Mouse (Mus musculus) C2C12 (cell line): ENCODE results near the gene Klrc2. TPM values are rescaled to one million over a fixed set of nuclear protein-coding genes. Genes with fewer than 3 reads are reported as not detected.

Experiments used
- H3K27me3 ChIP-seq: one replicate; pipeline ENCODE4 v1.6.1; 2011; ENCODE audit not compliant: control insufficient read depth, insufficient read depth, insufficient read length
- H3K36me3 ChIP-seq: one replicate; pipeline ENCODE4 v1.6.1; 2011; ENCODE audit not compliant: control insufficient read depth, insufficient read depth
- H3K4me3 ChIP-seq: one replicate; pipeline ENCODE4 v1.5.1; 2011; ENCODE audit warnings: mild to moderate bottlenecking, control low read depth; ENCODE audit not compliant: poor library complexity, insufficient read depth, severe bottlenecking
- H3K79me2 ChIP-seq: one replicate; pipeline ENCODE4 v1.6.1; 2011; ENCODE audit not compliant: control insufficient read depth, insufficient read depth
- H3K79me3 ChIP-seq: one replicate; pipeline ENCODE4 v1.6.1; 2011; ENCODE audit warnings: low read depth, control low read depth
- H3ac ChIP-seq: one replicate; pipeline ENCODE3; 2011; ENCODE audit warnings: low read depth; ENCODE audit not compliant: control insufficient read depth, insufficient read length
- CEBPB ChIP-seq: IDR thresholded peaks from one replicate; pipeline ENCODE4 v1.6.1; 2011; ENCODE audit warnings: low read depth, mild to moderate bottlenecking, control low read depth, moderate library complexity
- CTCF ChIP-seq: IDR thresholded peaks from one replicate; pipeline ENCODE4 v1.5.1; 2011; ENCODE audit not compliant: control insufficient read depth, insufficient read depth, insufficient read length
- FOSL1 ChIP-seq: IDR thresholded peaks from one replicate; pipeline ENCODE4 v1.8.0; 2011; ENCODE audit warnings: mild to moderate bottlenecking, low read length; ENCODE audit not compliant: poor library complexity, insufficient read depth, severe bottlenecking
- MAX ChIP-seq: IDR thresholded peaks from one replicate; pipeline ENCODE4 v1.6.1; 2011; ENCODE audit warnings: mild to moderate bottlenecking, control low read depth
- MYOD1 ChIP-seq: IDR thresholded peaks from one replicate; pipeline ENCODE4 v1.6.1; 2011; ENCODE audit warnings: low read depth; ENCODE audit not compliant: control insufficient read depth, insufficient read length
- MYOG ChIP-seq: IDR thresholded peaks from one replicate; pipeline ENCODE4 v1.6.1; 2011; ENCODE audit not compliant: control insufficient read depth, insufficient read length; ENCODE audit errors: extremely low read depth
- USF1 ChIP-seq: IDR thresholded peaks from one replicate; pipeline ENCODE4 v1.6.1; 2011; ENCODE audit warnings: low read depth, mild to moderate bottlenecking, control low read depth, moderate library complexity
- microRNA-seq: library from miRNA; unstranded; fragments of <30 nt; microRNA quantifications from one replicate; pipeline ENCODE4, GENCODE M21; 2019; ENCODE audit warnings: borderline microRNAs expressed
- polyA plus RNA-seq: library from polyadenylated mRNA; unstranded; fragments of >200 nt; fragmentation: generic; extraction: Trizol; gene quantifications from one replicate; pipeline ENCODE4 v1.2.1, GENCODE M21; 2012; ENCODE audit warnings: missing spikeins

Gene Klrc2
- polyA plus RNA-seq, 1 experiment, result not detected

DNA sequence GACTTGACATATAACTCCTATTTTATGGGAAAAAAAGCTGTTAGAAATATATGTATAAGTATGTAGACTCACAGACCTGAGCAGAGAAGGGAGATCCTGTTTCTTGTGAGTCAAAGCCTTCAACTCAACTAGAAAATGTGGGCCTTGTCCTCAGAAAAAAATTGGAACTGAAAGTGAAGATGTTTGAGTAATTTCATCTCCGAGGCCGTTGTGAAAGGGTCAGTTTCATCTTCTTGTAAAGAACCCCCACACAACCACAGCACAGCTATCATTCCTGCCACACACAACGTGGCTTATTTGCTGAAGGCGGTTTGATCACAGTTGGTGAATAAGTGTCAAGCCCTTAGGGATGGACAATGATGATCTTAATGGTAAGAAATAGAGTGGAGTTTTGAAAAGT is 36.8 kb downstream of the Klrc2 start, which contains the start of gene Klrk1:
Klrk1 (minus strand) TSS at position 130 of the 400 bp plus-strand sequence.
- Histone ChIP-seq H3K4me3 (no peak within 1 kb of the TSS), H3K36me3 (no peaks in the 10 kb centered on the region), H3K79me3 (no peaks in the 10 kb centered on the region), H3ac (no peak within 1 kb of the TSS), H3K27me3 (no peaks in the 10 kb centered on the region), H3K79me2 (no peaks in the 10 kb centered on the region)
- TF ChIP-seq FOSL1, result no peak
- no peak for TF ChIP-seq MYOD1
- TF ChIP-seq MYOG, result no peak
- no peak for TF ChIP-seq MAX
- TF ChIP-seq CTCF, result no peak

GRCm38 (mm10) chr6:129608372-129608771 is 52.1 kb downstream of the Klrc2 start:
- Histone ChIP-seq H3K79me3 (no peaks in the 10 kb centered on the region), H3K36me3 (no peaks in the 10 kb centered on the region), H3ac (no peak overlapping the region), H3K4me3 (no peak overlapping the region), H3K27me3 (no peaks in the 10 kb centered on the region), H3K79me2 (no peaks in the 10 kb centered on the region)
- TF ChIP-seq MYOD1 (no peak), FOSL1 (no peak), MYOG (no peak), CTCF (no peak), USF1 (no peak), CEBPB (no peak), MAX (no peak)

Small RNA genes lying within 50 kb of the gene (microRNA-seq; reads per million reads assigned to microRNA genes)
- gene Mir680-1, result not detected

Other genes with a start within 250 kb of the Klrc2 start
- 0.18 TPM for gene Clec1a, start 208.7 kb downstream of the Klrc2 start, polyA plus RNA-seq
- 0.99 TPM for gene Olr1, start 153.5 kb downstream of the Klrc2 start, polyA plus RNA-seq
- gene Tmem52b, start 148.1 kb downstream of the Klrc2 start, polyA plus RNA-seq, result 0.02 TPM
- gene Gabarapl1, start 127.5 kb downstream of the Klrc2 start, polyA plus RNA-seq, result 64.3 TPM
- gene Klre1, start 82.8 kb downstream of the Klrc2 start, polyA plus RNA-seq, result not detected
- not detected for gene Klrd1, start 68.9 kb downstream of the Klrc2 start, polyA plus RNA-seq
- not detected for gene Klrk1, start 36.8 kb downstream of the Klrc2 start, polyA plus RNA-seq
- not detected for gene Klrc3, start 17.4 kb downstream of the Klrc2 start, polyA plus RNA-seq
- not detected for gene Klrc1, start 18.3 kb upstream of the Klrc2 start, polyA plus RNA-seq
- not detected for gene Klri1, start 56.4 kb upstream of the Klrc2 start, polyA plus RNA-seq
- gene Klri2, start 79.8 kb upstream of the Klrc2 start, polyA plus RNA-seq, result not detected
- gene Gm156, start 123.6 kb upstream of the Klrc2 start, polyA plus RNA-seq, result not detected
- not detected for gene Gm17631, start 202.0 kb upstream of the Klrc2 start, polyA plus RNA-seq
- 0.02 TPM for gene Klra17, start 216.0 kb upstream of the Klrc2 start, polyA plus RNA-seq